Mouse (Mus musculus) forebrain, postnatal 0 days (tissue): ENCODE data around the gene Gpr137c. TPM values are rescaled to one million over a fixed set of nuclear protein-coding genes. Genes with fewer than 3 reads are reported as not detected.
A peak's percentile ranks its signal among the peaks of the same experiment; 100 is the strongest.

Source experiments
- ATAC-seq: fragments of 200-750 bp; cut with Nextera tagmentation; 2 replicates; pipeline ENCODE4 v1.8.0; 2017; ENCODE audit warnings: mild to moderate bottlenecking, moderate library complexity
- DNase-seq: peaks from one replicate; pipeline ENCODE4 v3.0.0-alpha.2; 2015
- H3K27ac ChIP-seq: fragments of 300-500 bp; sonication (generic); 2 replicates; pipeline ENCODE4 v1.5.1; 2014; ENCODE audit warnings: low read depth, mild to moderate bottlenecking, antibody characterized with exemption, low read length, moderate library complexity, mixed read lengths
- H3K27me3 ChIP-seq: fragments of 300-500 bp; sonication (generic); 2 replicates; pipeline ENCODE4 v1.6.1; 2014; ENCODE audit warnings: mild to moderate bottlenecking, low read length, mixed read lengths; ENCODE audit not compliant: insufficient read depth
- H3K36me3 ChIP-seq: fragments of 300-500 bp; sonication (generic); 2 replicates; pipeline ENCODE4 v1.6.1; 2014; ENCODE audit warnings: mild to moderate bottlenecking, moderate library complexity; ENCODE audit not compliant: insufficient read depth
- H3K4me1 ChIP-seq: fragments of 300-500 bp; sonication (generic); 2 replicates; pipeline ENCODE4 v1.6.1; 2014; ENCODE audit warnings: antibody characterized with exemption; ENCODE audit not compliant: insufficient read depth
- H3K4me2 ChIP-seq: fragments of 300-500 bp; sonication (generic); 2 replicates; pipeline ENCODE4 v1.6.1; 2014; ENCODE audit warnings: low read depth, mild to moderate bottlenecking, moderate library complexity
- H3K4me3 ChIP-seq: fragments of 300-500 bp; sonication (generic); 2 replicates; pipeline ENCODE4 v1.5.1; 2014; ENCODE audit warnings: low read depth, low read length, mixed read lengths
- H3K9ac ChIP-seq: fragments of 300-500 bp; sonication (generic); 2 replicates; pipeline ENCODE4 v1.6.1; 2014; ENCODE audit warnings: mild to moderate bottlenecking
- H3K9me3 ChIP-seq: fragments of 300-500 bp; sonication (generic); 2 replicates; pipeline ENCODE4 v1.6.1; 2016; ENCODE audit warnings: low read length
- CTCF ChIP-seq: sonication (generic); IDR thresholded peaks from 2 replicates; pipeline ENCODE4 v1.5.1; 2016; ENCODE audit warnings: antibody characterized with exemption, control low read depth, low read depth
- WGBS: fragments of 180-500 bp; shearing (Covaris S2); extraction: QIAGEN DNeasy Blood & Tissue Kit; methylation state at CpG from one replicate; pipeline ENCODE4 v1.1.7; 2014; 5-methylcytosine and 5-hydroxymethylcytosine counted together
- polyA plus RNA-seq: library from polyadenylated mRNA; unstranded; fragments of >200 nt; fragmentation: Nextera tagmentation; extraction: Ambion mirVana; gene quantifications from 2 replicates; pipeline ENCODE4 v1.2.1, GENCODE M21; 2015
- total RNA-seq: library from RNA; depleted of rRNA; stranded (reverse); fragments of >200 nt; gene quantifications from 2 replicates; pipeline ENCODE4 v1.2.3, GENCODE M21; 2014; rRNA removed

Gpr137c gene
- total and polyA plus RNA-seq, 2 experiments from 2014 or later = 9.4 to 38.7 TPM

GRCm38 (mm10) chr14:45322450-45322849, 102.9 kb downstream of the Gpr137c start:
- no peak overlapping the region for H3K4me2 ChIP-seq
- no peak overlapping the region for H3K4me3 ChIP-seq
- no peak overlapping the region for H3K27ac ChIP-seq
- no peaks in the 10 kb centered on the region for H3K36me3 ChIP-seq
- no peak overlapping the region for H3K9ac ChIP-seq
- TF ChIP-seq CTCF = no peak
- DNase-seq (no peak), ATAC-seq (no peak)
- 0 out of 2 replicates have a peak, but pooled peaks cover 1% of the 10 kb centered on the region for H3K4me1 ChIP-seq
- no peaks in the 10 kb centered on the region for H3K27me3 ChIP-seq
- WGBS = 85% methylated on average over 2 of the region's 2 CpGs
- H3K9me3 ChIP-seq = no peaks in the 10 kb centered on the region

GRCm38 (mm10) chr14:45323320-45323719, 103.8 kb downstream of the Gpr137c start:
- no peak for TF ChIP-seq CTCF
- Histone ChIP-seq H3K27ac (no peak overlapping the region), H3K9ac (no peak overlapping the region), H3K4me1 (no peaks in the 10 kb centered on the region), H3K9me3 (no peaks in the 10 kb centered on the region), H3K36me3 (no peaks in the 10 kb centered on the region), H3K4me2 (no peak overlapping the region), H3K27me3 (no peaks in the 10 kb centered on the region), H3K4me3 (no peak overlapping the region)
- ATAC-seq (no peak), DNase-seq (no peak)
- 91% methylated on average over 3 of the region's 3 CpGs for WGBS

GRCm38 (mm10) chr14:45325471-45325870, 106.0 kb downstream of the Gpr137c start:
- Histone ChIP-seq H3K4me2 (no peak overlapping the region), H3K36me3 (no peaks in the 10 kb centered on the region), H3K4me3 (no peak overlapping the region), H3K27me3 (no peaks in the 10 kb centered on the region), H3K4me1 (no peaks in the 10 kb centered on the region), H3K9me3 (no peaks in the 10 kb centered on the region), H3K9ac (no peak overlapping the region), H3K27ac (no peak overlapping the region)
- DNase-seq = peak; percentile 7
- no peak for TF ChIP-seq CTCF
- no peak for ATAC-seq

- WGBS = 93% methylated on average over 4 of the region's 4 CpGs
Measured at GRCm38 (mm10) chr14:45328072-45328713, 108.7 kb downstream of the Gpr137c start.

GRCm38 (mm10) chr14:45329018-45329588, 109.6 kb downstream of the Gpr137c start:
- no peak for DNase-seq
- Histone ChIP-seq H3K27ac (peak overlapping the region; percentile 57), H3K9ac (peak overlapping the region; percentile 44)

More at GRCm38 (mm10) chr14:45328072-45328713, 108.7 kb downstream of the Gpr137c start:
- Histone ChIP-seq H3K4me3 (no peak overlapping the region), H3K27ac (no peak overlapping the region), H3K9ac (no peak overlapping the region), H3K4me1 (no peaks in the 10 kb centered on the region), H3K9me3 (no peaks in the 10 kb centered on the region), H3K4me2 (no peak overlapping the region), H3K36me3 (peaks cover 18% of the 10 kb centered on the region), H3K27me3 (no peaks in the 10 kb centered on the region)
- DNase-seq (no peak), ATAC-seq (no peak)
- no peak for TF ChIP-seq CTCF

GRCm38 (mm10) chr14:45329589-45330181, 110.2 kb downstream of the Gpr137c start, which contains the start of gene Psmc6:
Psmc6 (plus strand) TSS chr14:45329788.
- ATAC-seq = peak; percentile 96
- under 1% methylated on average over 43 of the region's 44 CpGs for WGBS
- TF ChIP-seq CTCF = peak; percentile 95

More at GRCm38 (mm10) chr14:45329018-45329588, 109.6 kb downstream of the Gpr137c start:
- peak; percentile 59 for ATAC-seq
- peaks cover 22% of the 10 kb centered on the region for H3K36me3 ChIP-seq
- H3K9me3 ChIP-seq = no peaks in the 10 kb centered on the region
- H3K27me3 ChIP-seq = no peaks in the 10 kb centered on the region
- TF ChIP-seq CTCF = no peak
- peak overlapping the region; percentile 68 for H3K4me2 ChIP-seq
- WGBS = 16% methylated on average over 8 of the region's 8 CpGs
- H3K4me3 ChIP-seq = peak overlapping the region; percentile 99
- H3K4me1 ChIP-seq = no peaks in the 10 kb centered on the region

More at GRCm38 (mm10) chr14:45329589-45330181, 110.2 kb downstream of the Gpr137c start, which contains the start of gene Psmc6:
- H3K36me3 ChIP-seq = peaks cover 24% of the 10 kb centered on the region
- peak within 1 kb of the TSS; percentile 68 for H3K4me2 ChIP-seq
- DNase-seq = peak; percentile 97
- H3K9me3 ChIP-seq = no peaks in the 10 kb centered on the region
- peak within 1 kb of the TSS; percentile 92 for H3K9ac ChIP-seq
- peak within 1 kb of the TSS; percentile 99 for H3K4me3 ChIP-seq
- H3K4me1 ChIP-seq = no peaks in the 10 kb centered on the region
- no peaks in the 10 kb centered on the region for H3K27me3 ChIP-seq
- peak within 1 kb of the TSS; percentile 94 for H3K27ac ChIP-seq

Other genes with a start within 250 kb of the Gpr137c start
- 0.38 and 1.2 TPM in 2 replicates for gene Ptger2, start 231.5 kb upstream of the Gpr137c start, total RNA-seq
- gene Ptger2, start 231.5 kb upstream of the Gpr137c start, polyA plus RNA-seq = 0.26 and 0.46 TPM in 2 replicates
- gene Txndc16, start 611 bp downstream of the Gpr137c start, total RNA-seq = 51.9 and 61.2 TPM in 2 replicates
- 26.1 and 32.5 TPM in 2 replicates for gene Txndc16, start 611 bp downstream of the Gpr137c start, polyA plus RNA-seq
- gene Ero1l, start 99.1 kb downstream of the Gpr137c start, total RNA-seq = 19.1 and 24.9 TPM in 2 replicates
- 13.8 and 17.9 TPM in 2 replicates for gene Ero1l, start 99.1 kb downstream of the Gpr137c start, polyA plus RNA-seq
- 156 and 159 TPM in 2 replicates for gene Psmc6, start 110.1 kb downstream of the Gpr137c start, total RNA-seq
- 140 and 156 TPM in 2 replicates for gene Psmc6, start 110.1 kb downstream of the Gpr137c start, polyA plus RNA-seq
- 35.9 and 36.2 TPM in 2 replicates for gene Styx, start 131.4 kb downstream of the Gpr137c start, total RNA-seq
- 59.2 and 72.2 TPM in 2 replicates for gene Styx, start 131.4 kb downstream of the Gpr137c start, polyA plus RNA-seq
- gene Gnpnat1, start 185.2 kb downstream of the Gpr137c start, total RNA-seq = 23.6 and 31.1 TPM in 2 replicates
- 14.9 and 19.2 TPM in 2 replicates for gene Gnpnat1, start 185.2 kb downstream of the Gpr137c start, polyA plus RNA-seq